Mouse (Mus musculus) bone marrow macrophage, adult 2 months (primary cell): ENCODE results near the gene Stac2. TPM values are rescaled to one million over a fixed set of nuclear protein-coding genes. Genes with fewer than 3 reads are reported as not detected.

ENCODE experiments used
- H3K27ac ChIP-seq: 2 replicates; pipeline ENCODE4 v1.5.1; 2012; ENCODE audit warnings: low read depth, low read length; ENCODE audit not compliant: insufficient read depth
- H3K4me1 ChIP-seq: 2 replicates; pipeline ENCODE4 v1.6.1; 2012; ENCODE audit warnings: low read length; ENCODE audit not compliant: control insufficient read depth, insufficient read depth
- H3K4me3 ChIP-seq: 2 replicates; pipeline ENCODE4 v1.5.1; 2012; ENCODE audit warnings: mild to moderate bottlenecking, low read length, moderate library complexity; ENCODE audit not compliant: insufficient read depth
- CTCF ChIP-seq: IDR thresholded peaks from 2 replicates; pipeline ENCODE4 v1.5.1; 2012; ENCODE audit warnings: low read depth, mild to moderate bottlenecking, low read length, moderate library complexity
- POLR2A ChIP-seq: IDR thresholded peaks from 2 replicates; pipeline ENCODE4 v1.6.1; 2012; ENCODE audit warnings: mild to moderate bottlenecking, low read depth, low read length, borderline replicate concordance
- polyA plus RNA-seq: library from polyadenylated mRNA; stranded (reverse); fragments of >200 nt; gene quantifications from 2 replicates; pipeline ENCODE4 v1.2.4, GENCODE M21; 2012; ENCODE audit not compliant: missing spikeins, insufficient read depth, insufficient read length

Stac2 gene
- polyA plus RNA-seq, 1 experiment: 4.3 TPM

DNA sequence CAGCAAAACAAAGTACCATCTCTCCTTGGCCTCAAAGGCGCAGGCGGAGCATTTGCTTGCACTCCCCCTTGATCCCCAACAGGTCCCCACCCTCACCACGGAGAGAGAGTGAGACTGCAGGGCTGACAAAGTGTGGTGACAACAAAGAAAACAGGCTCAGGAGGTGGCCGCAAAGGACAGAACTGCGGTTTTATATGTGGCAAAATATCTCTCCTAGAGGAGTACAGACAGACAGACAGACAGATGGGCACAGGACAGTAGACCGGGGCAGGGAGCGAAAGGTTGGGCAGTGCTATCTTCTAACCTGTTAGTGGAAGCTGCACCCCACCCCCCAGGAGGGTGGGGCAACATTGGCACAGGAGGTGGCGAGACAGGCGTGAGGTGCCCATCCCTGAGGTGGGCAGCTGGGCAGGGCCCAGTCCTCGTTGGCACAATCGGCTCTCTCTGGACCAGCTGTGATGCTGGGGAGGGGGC, 51.9 kb downstream of the Stac2 start:
- H3K4me3 ChIP-seq: no peak overlapping the region
- H3K27ac ChIP-seq: no peak overlapping the region
- H3K4me1 ChIP-seq: peaks cover 47% of the 10 kb centered on the region
- TF ChIP-seq CTCF: no peak
- TF ChIP-seq POLR2A: no peak

- TF ChIP-seq CTCF: no peak
- no peak for TF ChIP-seq POLR2A
- H3K4me1 ChIP-seq: peaks cover 49% of the 10 kb centered on the region
- peak overlapping the region; percentile 85; the same call in 1 of the 2 replicates for H3K27ac ChIP-seq
- H3K4me3 ChIP-seq: no peak overlapping the region
These were observed 52.7 kb downstream of the Stac2 start for GRCm38 (mm10) chr11:98000378-98001140.

DNA sequence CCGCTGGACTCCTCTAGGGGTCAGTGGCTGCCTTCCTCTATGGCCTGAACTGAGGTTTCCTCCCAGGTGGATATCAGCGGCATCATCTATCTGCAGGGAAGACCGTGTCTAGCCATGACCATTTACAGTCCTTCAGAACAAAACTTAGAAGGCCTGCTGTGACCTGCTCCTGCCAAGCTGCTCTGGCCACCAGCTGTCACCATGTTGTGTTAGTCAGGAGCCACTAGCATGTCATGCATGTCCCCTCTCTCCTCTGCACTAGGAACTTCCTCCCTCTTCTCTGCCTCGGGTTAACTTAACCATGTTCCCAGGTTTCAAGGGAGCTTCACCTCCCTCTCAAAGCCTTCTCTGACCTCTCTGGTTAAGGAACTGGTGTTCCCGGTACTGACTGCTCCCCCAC, 53.5 kb downstream of the Stac2 start:
- Histone ChIP-seq H3K4me3 (no peak overlapping the region), H3K27ac (peak overlapping the region; percentile 85), H3K4me1 (peaks cover 49% of the 10 kb centered on the region)
- TF ChIP-seq CTCF (no peak), POLR2A (no peak)

GRCm38 (mm10) chr11:97998898-97999608, 54.2 kb downstream of the Stac2 start:
- H3K4me1 ChIP-seq: peaks cover 51% of the 10 kb centered on the region
- TF ChIP-seq POLR2A: no peak
- no peak for TF ChIP-seq CTCF

GRCm38 (mm10) chr11:97998074-97998793, 55.0 kb downstream of the Stac2 start:
- H3K4me3 ChIP-seq: peak overlapping the region; percentile 6; the same call in 1 of the 2 replicates
- TF ChIP-seq POLR2A (no peak), CTCF (no peak)
- peak overlapping the region; percentile 85 for H3K27ac ChIP-seq
- peaks cover 50% of the 10 kb centered on the region for H3K4me1 ChIP-seq

More at GRCm38 (mm10) chr11:97998898-97999608, 54.2 kb downstream of the Stac2 start:
- H3K4me3 ChIP-seq: no peak overlapping the region
- peak overlapping the region; percentile 85 for H3K27ac ChIP-seq

GRCm38 (mm10) chr11:97997387-97997960, 55.8 kb downstream of the Stac2 start:
- peak overlapping the region; percentile 6; the same call in 1 of the 2 replicates for H3K4me3 ChIP-seq
- H3K27ac ChIP-seq: peak overlapping the region; percentile 85
- H3K4me1 ChIP-seq: peaks cover 45% of the 10 kb centered on the region
- TF ChIP-seq POLR2A (no peak), CTCF (no peak)

- Histone ChIP-seq H3K4me1 (peaks cover 49% of the 10 kb centered on the region), H3K4me3 (no peak overlapping the region), H3K27ac (peak overlapping the region; percentile 85)
- no peak for TF ChIP-seq POLR2A
- no peak for TF ChIP-seq CTCF
These were observed 56.6 kb downstream of the Stac2 start for GRCm38 (mm10) chr11:97996691-97997090.

- TF ChIP-seq CTCF (no peak; the same call in 1 of the 2 replicates), POLR2A (no peak)
- peaks cover 49% of the 10 kb centered on the region for H3K4me1 ChIP-seq
- H3K27ac ChIP-seq: peak within 1 kb of the TSS; percentile 85
- peak within 1 kb of the TSS; percentile 76 for H3K4me3 ChIP-seq
These were observed 57.5 kb downstream of the Stac2 start, which contains the start of gene Arl5c for GRCm38 (mm10) chr11:97995564-97996288. Gene Arl5c (minus strand): TSS chr11:97996181.
